In the genomic region with DNA sequence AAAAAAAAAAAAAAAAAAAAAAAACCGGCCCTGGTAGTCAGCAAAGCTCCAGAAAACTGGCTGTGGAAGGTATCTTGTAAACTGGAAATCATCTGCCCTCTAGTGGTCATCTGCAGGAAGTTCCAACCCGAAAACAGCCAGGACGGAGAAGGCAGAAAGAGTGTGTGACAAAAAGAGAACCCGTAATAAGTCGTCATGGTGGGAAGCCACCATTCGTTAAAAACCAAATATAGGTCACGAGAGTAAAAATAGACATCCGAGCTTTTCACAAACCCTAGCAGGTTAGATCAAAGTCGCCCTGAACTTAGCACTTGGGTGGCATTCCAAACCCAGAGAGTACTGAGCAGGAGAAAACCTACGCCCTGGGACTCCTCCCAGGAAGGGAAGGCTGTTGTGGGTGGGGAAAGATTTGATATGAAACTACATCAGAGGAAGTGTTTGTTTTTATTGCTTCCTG, we compare ENCODE assay signal across 8 mouse cellular contexts. TPM values are rescaled to one million over a fixed set of nuclear protein-coding genes. Genes with fewer than 3 reads are reported as not detected.
DNase-seq lines count a peak whose midpoint lies in the region; ATAC-seq and TF ChIP-seq lines count a peak whose summit lies in the region.

No protein-coding gene starts in this region.

- ATAC-seq in heart, embryonic 14.5 days (ENCODE audit: insufficient number of reproducible peaks, insufficient read depth, low FRiP score, low read depth) = peak; percentile 45; the same call in 1 of the 2 replicates
- no peak for ATAC-seq in liver, embryonic 11.5 days (replicated peaks; ENCODE audit: low FRiP score)

- H3K27me3 ChIP-seq in heart, embryonic 14.5 days (ENCODE audit: control insufficient read depth, insufficient read depth, low read length) = no peaks in the 10 kb centered on the region
- no peaks in the 10 kb centered on the region for H3K27me3 ChIP-seq in liver, embryonic 11.5 days (replicated peaks; ENCODE audit: control insufficient read depth, insufficient read depth, low read length)

- no peaks in the 10 kb centered on the region for H3K4me1 ChIP-seq in embryonic fibroblast, embryonic 13.5 days (ENCODE audit: control insufficient read depth, insufficient read depth, low read length)
- H3K4me1 ChIP-seq in heart, embryonic 14.5 days (ENCODE audit: control insufficient read depth in 2 of 2, insufficient read depth in 2 of 2, low read length in 2 of 2) = peaks cover 12 to 18% of the 10 kb centered on the region in 2 experiments
- no peaks in the 10 kb centered on the region for H3K4me1 ChIP-seq in liver, embryonic 11.5 days (replicated peaks; ENCODE audit: control insufficient read depth, insufficient read depth, low read length)

- H3K27ac ChIP-seq in embryonic fibroblast, embryonic 13.5 days (ENCODE audit: insufficient read depth, low read length) = no peak overlapping the region
- H3K27ac ChIP-seq in heart, embryonic 14.5 days (replicated peaks in 1 of 2; ENCODE audit: control insufficient read depth in 1 of 2, insufficient read depth in 1 of 2, low read depth in 2 of 2, low read length in 2 of 2) = peak overlapping the region; percentile 83 to 86; a peak in 3 of 4 replicates
- H3K27ac ChIP-seq in liver, embryonic 11.5 days (ENCODE audit: low read depth, low read length) = no peak overlapping the region

- H3K9me3 ChIP-seq in heart, embryonic 14.5 days (ENCODE audit: control insufficient read depth, low read length) = no peaks in the 10 kb centered on the region
- no peaks in the 10 kb centered on the region for H3K9me3 ChIP-seq in liver, embryonic 11.5 days (ENCODE audit: control insufficient read depth, low read length)

- DNase-seq in ES-CJ7 (ENCODE audit: low read depth, low spot score) = peak; percentile 83
- peak; percentile 92 for DNase-seq in brain, adult 2 months (ENCODE audit: low read depth, low spot score)
- peak; percentile 74 for DNase-seq in kidney, postnatal 10 days
- no peak for DNase-seq in liver, embryonic 11.5 days (ENCODE audit: low spot score)
- DNase-seq in naive thymus-derived CD4-positive, alpha-beta T cell, adult 2 months (ENCODE audit: low read depth) = peak; percentile 90
- DNase-seq in testis, postnatal 14 days (ENCODE audit: low spot score) = peak; percentile 49

- H3K9ac ChIP-seq in heart, embryonic 14.5 days (ENCODE audit: low read length) = peak overlapping the region; percentile 54
- H3K9ac ChIP-seq in liver, embryonic 11.5 days (ENCODE audit: low read depth, low read length) = no peak overlapping the region

- H3K36me3 ChIP-seq in heart, embryonic 14.5 days (ENCODE audit: control insufficient read depth, insufficient read depth, low read length) = no peaks in the 10 kb centered on the region
- H3K36me3 ChIP-seq in liver, embryonic 11.5 days (ENCODE audit: control insufficient read depth, insufficient read depth, low read length) = no peaks in the 10 kb centered on the region

- peak overlapping the region; percentile 69 for H3K4me2 ChIP-seq in heart, embryonic 14.5 days (ENCODE audit: low read length)
- peak overlapping the region; percentile 12; the same call in 1 of the 2 replicates for H3K4me2 ChIP-seq in liver, embryonic 11.5 days

- TF ChIP-seq POLR2A in embryonic fibroblast, embryonic 13.5 days (IDR thresholded peaks at IDR 0.05; ENCODE audit: low read depth, low read length) = peak; percentile 38; the same call in 1 of the 2 replicates

- 6% methylated on average over 10 of the region's 10 CpGs for WGBS in heart, embryonic 14.5 days
- 10% methylated on average over 10 of the region's 10 CpGs for WGBS in liver, embryonic 11.5 days

- H3K4me3 ChIP-seq in embryonic fibroblast, embryonic 13.5 days (ENCODE audit: insufficient read depth, low read length) = no peak overlapping the region
- peak overlapping the region; percentile 16 to 27; a peak in 3 of 4 replicates for H3K4me3 ChIP-seq in heart, embryonic 14.5 days (ENCODE audit: control insufficient read depth in 1 of 2, insufficient read depth in 1 of 2, low read depth in 1 of 2, low read length in 2 of 2)
- no peak overlapping the region for H3K4me3 ChIP-seq in liver, embryonic 11.5 days (ENCODE audit: low read depth, low read length)

- no peak for TF ChIP-seq CTCF in embryonic fibroblast, embryonic 13.5 days (IDR thresholded peaks at IDR 0.05; ENCODE audit: borderline replicate concordance, insufficient read depth, low read length)

RNA-seq across cellular contexts. Expression of gene Dapl1, which starts 45.9 kb away (rescaled TPM):
- polyA plus RNA-seq in embryonic fibroblast, embryonic 13.5 days (2011; ENCODE audit: insufficient read length, low read depth, missing spikeins) = not detected in 2 replicates
- polyA plus RNA-seq in heart, embryonic 14.5 days (2014; fragmentation: Nextera tagmentation; extraction: Ambion mirVana) = 1.4 and 1.9 TPM in 2 replicates
- 0.53 TPM in 1 of 2 replicates, not detected in the other for polyA plus RNA-seq in liver, embryonic 11.5 days (2014; fragmentation: Nextera tagmentation; extraction: Ambion mirVana)

Comparison
In these comparisons a context has a peak if more than half of its experiments do, and no peak if none do; other contexts are left out.
1. H3K27ac ChIP-seq: peak in heart, embryonic 14.5 days (2 of 2); none in embryonic fibroblast, embryonic 13.5 days (single experiment) and liver, embryonic 11.5 days (single experiment).
2. H3K4me3 ChIP-seq: peak in heart, embryonic 14.5 days (2 of 2); none in embryonic fibroblast, embryonic 13.5 days (single experiment) and liver, embryonic 11.5 days (single experiment).